Mouse (Mus musculus) layer of hippocampus, adult 2 months (tissue): ENCODE measurements around the gene Pcolce2. TPM values are rescaled to one million over a fixed set of nuclear protein-coding genes. Genes with fewer than 3 reads are reported as not detected.
A peak's percentile ranks its signal among the peaks of the same experiment; 100 is the strongest.

Experiments
- DNase-seq, 2 experiments: peaks; one replicate each; pipeline ENCODE4 v3.0.0; 2022; ENCODE audit warnings: low spot score in 2 of 2
- H3K27ac ChIP-seq: fragments of 200-600 bp; 2 replicates; pipeline ENCODE4 v1.8.1; 2022
- H3K4me3 ChIP-seq: fragments of 200-600 bp; 2 replicates; pipeline ENCODE4 v1.8.1; 2022; ENCODE audit warnings: mild to moderate bottlenecking
- CTCF ChIP-seq: fragments of 200-600 bp; conservative IDR thresholded peaks from 2 replicates; pipeline ENCODE4 v1.8.1; 2022; ENCODE audit warnings: antibody characterized with exemption, mild to moderate bottlenecking, moderate library complexity
- total RNA-seq, 2 experiments: library from RNA; stranded (reverse); gene quantifications; 2 replicates each; pipeline ENCODE4 v1.2.3; 2021

The Pcolce2 gene
- total RNA-seq, 2 experiments from 2014 or later, result 2.9 to 3.0 TPM

DNA sequence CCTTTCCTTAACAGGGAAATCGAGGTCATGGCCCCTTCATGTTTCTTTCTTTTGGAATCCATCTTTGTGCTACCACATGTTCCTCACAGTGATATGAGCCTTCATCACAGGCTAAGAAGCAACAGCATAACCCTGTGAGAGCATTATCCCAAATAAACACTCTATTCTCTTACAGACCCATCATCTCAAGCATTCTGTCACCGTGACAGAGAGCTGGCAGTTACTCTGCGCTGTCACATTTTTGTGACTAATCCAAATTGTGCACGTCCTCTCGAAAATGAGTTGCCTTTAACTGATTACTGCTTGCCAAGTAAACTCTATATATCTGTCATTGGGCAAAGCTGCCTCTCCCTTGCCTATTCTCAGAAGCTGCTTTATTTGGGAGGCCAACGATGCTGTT lies 28.4 kb downstream of the Pcolce2 start:
- peak overlapping the region; percentile 24; the same call in 1 of the 2 replicates for H3K27ac ChIP-seq
- peak in 1 of 2 experiments; percentile 23 for DNase-seq
- no peak for TF ChIP-seq CTCF
- H3K4me3 ChIP-seq, result no peak overlapping the region

DNA sequence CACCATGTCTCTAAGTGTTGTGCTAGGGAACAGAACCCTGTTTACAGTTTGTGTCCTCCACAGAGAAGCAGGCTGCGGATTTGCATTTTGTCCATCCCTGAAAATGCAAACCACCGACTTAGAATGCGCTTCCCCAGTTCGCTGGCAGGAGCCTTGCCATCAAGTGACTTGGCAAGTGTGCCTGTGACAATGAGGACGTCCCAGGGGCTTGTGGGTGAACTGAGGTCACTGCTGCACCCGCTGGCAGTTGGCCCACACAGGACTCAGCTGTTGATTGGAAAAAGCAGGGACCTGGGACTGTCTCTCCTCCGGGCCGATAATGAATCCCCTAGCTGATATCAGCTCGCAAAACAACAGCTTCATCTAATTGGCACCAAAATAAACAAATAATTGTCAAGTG lies 30.4 kb downstream of the Pcolce2 start:
- peak; percentile 39 to 55 for DNase-seq
- H3K27ac ChIP-seq, result peak overlapping the region; percentile 88
- no peak for TF ChIP-seq CTCF
- peak overlapping the region; percentile 12; the same call in 1 of the 2 replicates for H3K4me3 ChIP-seq

DNA sequence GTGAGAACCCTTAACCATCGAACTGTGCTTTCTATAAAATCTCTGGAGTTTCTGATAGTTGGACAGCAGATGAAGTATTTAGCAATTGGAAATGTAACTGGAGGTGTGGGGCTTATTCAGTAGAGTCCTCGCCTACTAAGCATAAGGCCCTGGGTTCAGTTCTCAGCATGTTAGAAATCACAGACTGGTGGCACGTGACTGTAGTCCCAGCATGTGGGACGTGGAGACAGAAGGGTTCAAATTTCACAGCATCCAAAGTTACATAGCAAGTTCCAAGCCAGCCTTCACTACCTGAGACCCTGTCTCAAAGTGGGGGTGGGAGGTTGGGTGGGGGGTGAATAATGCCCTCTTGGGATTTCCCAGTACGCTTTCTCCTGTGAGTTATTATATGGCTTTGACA lies 30.9 kb downstream of the Pcolce2 start:
- TF ChIP-seq CTCF, result no peak
- H3K4me3 ChIP-seq, result no peak overlapping the region
- H3K27ac ChIP-seq, result peak overlapping the region; percentile 88
- DNase-seq, result no peak

DNA sequence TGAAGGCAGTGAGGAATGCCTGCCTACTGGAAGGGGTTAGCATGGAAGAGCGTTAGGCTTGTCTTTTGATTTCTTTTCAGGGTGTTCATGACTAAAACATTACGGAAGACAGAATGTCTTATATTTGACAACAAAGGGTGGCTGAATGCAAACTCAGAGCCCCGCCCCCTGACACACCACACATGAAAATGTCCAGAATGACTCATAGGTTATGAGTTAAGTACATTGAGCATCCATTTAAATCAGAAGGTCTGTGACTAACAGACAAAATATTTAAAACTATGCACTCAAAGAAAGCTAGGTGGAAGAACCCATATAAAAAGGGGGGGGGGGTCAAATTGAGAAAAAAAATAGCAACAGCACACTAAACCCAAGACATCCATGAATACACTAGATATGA lies 34.9 kb downstream of the Pcolce2 start:
- Histone ChIP-seq H3K27ac (no peak overlapping the region), H3K4me3 (no peak overlapping the region)
- DNase-seq, result no peak
- TF ChIP-seq CTCF, result no peak

DNA sequence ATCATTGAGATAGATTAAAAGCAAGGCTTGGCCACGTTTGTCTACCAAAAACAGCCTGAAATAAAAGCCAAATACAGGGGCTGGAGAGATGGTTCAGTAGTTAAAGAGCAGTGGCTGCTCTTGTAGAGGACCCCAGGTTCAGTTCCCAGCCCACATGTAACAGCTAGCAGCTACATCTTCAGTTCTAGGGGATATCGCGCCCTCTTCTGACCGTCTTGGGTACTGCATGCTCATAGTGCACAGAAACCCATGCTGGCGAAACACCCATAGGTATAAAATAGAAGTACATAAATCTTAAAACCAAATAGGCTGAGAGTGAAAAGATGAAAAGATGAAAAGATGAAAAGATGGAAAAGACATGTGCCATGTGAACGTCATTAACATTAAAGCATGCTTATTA lies 35.4 kb downstream of the Pcolce2 start:
- DNase-seq, result no peak
- peak; percentile 62 for TF ChIP-seq CTCF
- Histone ChIP-seq H3K27ac (no peak overlapping the region), H3K4me3 (no peak overlapping the region)

DNA sequence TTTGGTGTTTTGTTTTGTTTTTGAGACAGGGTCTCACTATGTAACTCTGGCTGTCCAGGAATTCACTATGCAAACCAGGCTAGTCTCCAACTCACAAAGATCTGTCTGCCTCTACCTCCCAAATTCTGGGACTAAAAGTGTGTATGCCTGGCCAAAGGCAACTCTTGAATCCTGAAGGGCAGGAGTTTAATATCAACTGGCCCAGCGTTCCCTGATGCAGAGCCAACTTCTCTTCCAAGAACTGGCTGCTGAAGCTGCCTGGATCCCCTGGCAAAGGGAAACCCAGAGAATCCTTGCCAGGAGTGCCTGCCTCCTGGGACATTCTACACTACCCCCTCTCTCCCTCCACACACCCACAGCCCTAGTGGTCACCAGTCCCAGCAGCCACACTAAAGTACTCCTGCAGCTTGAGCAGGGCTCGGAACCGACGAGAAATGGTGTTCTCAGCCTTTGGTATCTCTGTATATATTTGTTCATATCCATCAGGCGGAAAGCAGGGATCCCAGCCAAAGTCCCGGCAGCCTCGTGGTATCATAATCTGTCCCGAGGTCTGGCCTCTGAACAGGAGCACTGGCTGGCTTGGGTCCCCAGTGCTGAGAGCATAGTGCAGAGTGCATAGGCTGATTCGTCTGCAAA lies 37.8 kb downstream of the Pcolce2 start:
- peak in 1 of 2 experiments; percentile 13 for DNase-seq
- Histone ChIP-seq H3K27ac (peak overlapping the region; percentile 39; the same call in 1 of the 2 replicates), H3K4me3 (no peak overlapping the region; the same call in 1 of the 2 replicates)
- no peak for TF ChIP-seq CTCF

DNA sequence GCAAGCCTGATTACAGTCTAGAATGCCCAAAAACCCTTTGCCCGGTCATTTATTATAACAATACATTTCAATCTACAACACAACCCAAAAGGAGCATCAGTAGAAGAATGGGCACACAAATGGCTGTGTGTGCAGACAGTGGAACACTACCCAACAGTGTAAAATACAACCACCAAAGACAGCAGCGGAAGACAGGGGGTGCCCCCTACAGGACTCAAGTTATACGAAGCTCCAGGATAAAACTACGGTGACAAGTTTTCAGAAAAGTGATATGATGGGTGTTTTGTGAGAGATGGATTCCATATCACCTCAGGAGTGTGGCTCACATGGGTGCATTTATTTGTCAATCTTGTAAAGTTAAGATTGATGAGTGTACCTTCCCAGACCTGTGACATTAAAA lies 38.6 kb downstream of the Pcolce2 start:
- peak; percentile 64 for TF ChIP-seq CTCF
- no peak for DNase-seq
- Histone ChIP-seq H3K27ac (no peak overlapping the region), H3K4me3 (no peak overlapping the region)

DNA sequence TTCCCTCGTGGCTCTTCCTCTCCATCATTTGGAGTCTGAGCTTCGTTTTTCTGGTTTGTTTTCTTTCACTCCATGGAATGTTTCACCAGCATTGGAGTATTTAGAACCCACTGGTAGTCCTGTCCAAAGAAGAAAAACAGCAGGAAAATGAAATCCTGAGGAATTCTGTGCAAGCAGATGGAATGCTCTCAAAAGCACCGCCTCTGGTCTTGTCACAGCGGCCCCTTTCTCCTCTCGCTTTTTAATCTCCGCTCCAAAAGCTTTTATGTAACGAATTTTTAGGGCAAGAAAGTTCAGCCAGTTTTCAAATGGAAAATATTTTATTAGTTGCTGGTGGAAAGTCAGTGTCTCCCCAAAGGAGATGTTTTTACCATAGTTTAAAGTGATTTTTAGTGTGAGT lies 42.6 kb downstream of the Pcolce2 start:
- no peak for TF ChIP-seq CTCF
- Histone ChIP-seq H3K4me3 (no peak overlapping the region), H3K27ac (no peak overlapping the region)
- DNase-seq, result no peak

DNA sequence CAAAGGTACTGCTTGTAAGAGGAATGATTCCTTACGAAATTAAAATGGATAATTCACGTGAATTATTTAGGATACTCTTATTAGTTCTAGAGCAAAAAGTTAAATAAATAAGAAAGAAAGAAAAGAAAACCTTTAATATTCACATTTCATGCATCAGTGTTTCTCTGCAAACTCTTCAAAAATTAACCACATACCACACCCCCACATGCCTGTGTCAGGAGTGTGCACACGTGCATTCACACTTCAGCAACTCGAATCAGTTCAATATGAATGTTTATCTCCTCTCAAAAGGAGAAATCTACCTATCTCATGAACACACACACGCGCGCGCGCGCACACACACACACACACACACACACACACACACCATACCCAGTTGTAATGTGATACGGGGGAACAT lies 43.3 kb downstream of the Pcolce2 start:
- no peak for DNase-seq
- no peak for TF ChIP-seq CTCF
- H3K4me3 ChIP-seq, result no peak overlapping the region
- H3K27ac ChIP-seq, result no peak overlapping the region

DNA sequence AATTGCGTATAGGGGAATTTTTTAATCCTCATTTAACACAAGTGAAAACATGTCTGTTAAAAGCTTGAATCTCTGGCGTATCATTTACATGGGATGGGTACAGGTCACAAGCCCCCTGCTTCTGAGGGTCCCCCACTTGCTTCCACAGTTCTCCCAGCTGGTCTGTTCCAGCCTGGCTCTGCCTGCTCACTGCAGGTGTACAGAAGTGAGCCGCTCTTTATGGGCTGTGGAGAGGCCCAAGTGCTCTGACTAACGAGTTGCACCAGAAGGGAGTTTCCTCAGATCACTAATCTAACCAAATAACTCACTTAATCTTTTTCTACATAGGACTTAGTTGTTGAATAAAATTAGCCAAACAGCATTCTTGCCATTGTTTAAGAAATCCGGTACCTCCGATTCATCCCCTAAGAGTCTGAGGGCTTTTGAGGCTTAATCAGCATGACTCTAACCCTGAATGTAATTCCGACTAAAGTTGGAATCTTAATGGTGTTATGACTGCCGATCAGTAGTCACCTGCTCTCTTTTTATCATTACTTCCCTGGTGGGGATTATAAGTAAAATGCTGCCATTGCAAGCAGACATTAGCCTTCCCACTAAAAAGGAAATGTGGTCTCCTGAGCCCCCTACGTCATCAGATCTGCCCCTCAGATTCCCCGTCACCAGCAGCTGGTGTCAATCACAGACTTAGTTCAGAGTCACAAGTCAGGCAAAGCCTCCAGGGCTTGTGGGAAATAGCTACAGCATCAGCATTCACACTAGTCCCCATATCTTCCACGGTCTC lies 48.4 kb downstream of the Pcolce2 start:
- DNase-seq, result no peak
- Histone ChIP-seq H3K27ac (no peak overlapping the region), H3K4me3 (no peak overlapping the region)
- no peak for TF ChIP-seq CTCF

DNA sequence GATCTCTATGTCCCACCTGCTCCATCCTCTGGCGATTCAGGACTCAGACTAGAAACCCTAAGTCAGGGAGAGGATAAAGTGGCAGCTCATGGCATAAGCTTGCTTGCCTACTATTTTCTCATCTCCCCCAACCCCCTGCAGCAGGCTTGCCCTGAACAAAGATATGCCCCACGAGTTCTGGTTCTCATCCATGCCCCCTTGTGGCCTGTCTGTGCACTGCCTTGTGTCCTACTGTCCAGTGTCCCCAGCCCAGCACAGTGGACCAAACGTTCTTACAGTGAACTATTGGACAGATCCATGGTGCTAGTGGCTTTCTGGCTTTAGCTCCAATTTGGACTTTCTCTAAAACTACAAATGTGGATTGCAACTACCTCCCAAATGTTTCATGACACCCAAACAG lies 50.7 kb downstream of the Pcolce2 start:
- Histone ChIP-seq H3K27ac (no peak overlapping the region), H3K4me3 (no peak overlapping the region)
- no peak for DNase-seq
- TF ChIP-seq CTCF, result peak; percentile 81

DNA sequence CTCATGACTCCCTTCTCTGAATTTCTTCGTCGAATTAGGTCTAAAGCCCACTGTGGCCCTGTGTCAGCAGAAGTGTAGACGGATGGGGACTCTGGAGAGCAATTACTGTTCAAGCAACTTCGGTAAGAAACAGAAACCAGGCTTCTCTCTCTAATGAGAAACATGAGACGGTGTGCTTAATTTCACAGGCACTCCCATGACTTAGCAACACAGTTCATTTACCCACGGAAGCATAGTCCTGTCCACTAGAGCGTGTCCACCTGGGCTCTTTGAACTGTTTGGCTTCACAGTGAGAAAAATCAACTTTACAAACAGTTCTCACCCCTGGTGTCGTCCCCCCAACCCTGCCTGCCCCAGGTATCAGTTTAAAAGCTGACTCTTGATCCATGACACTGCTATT lies 55.4 kb downstream of the Pcolce2 start:
- no peak for TF ChIP-seq CTCF
- Histone ChIP-seq H3K4me3 (no peak overlapping the region), H3K27ac (no peak overlapping the region)
- DNase-seq, result no peak

DNA sequence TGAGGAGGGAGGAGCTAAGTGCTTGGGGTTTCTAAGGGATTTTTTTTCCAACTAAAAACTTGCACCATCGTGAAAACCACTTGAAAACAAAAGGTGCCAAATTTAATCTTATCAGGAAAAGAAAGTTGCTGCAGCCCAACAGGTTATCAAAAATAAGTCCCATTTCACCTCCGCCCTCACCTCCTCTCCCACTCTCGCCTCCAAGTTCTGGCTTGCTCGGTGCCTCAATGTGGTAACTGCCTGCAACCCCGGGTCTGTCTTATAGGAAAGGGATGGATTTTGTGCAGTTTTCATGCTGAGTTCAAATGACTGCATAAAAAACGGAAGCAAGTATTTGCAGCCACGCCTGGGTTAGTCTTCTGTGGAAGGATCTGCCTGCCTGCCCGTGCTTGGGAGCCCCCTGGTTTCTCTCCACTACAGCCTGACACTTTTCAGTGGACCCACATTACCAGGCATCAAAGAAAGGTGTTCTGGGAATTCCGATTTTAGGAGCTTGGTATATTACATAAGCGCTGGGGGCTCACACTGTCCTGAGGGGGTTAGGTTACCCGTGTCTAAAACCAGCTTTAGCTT lies 56.2 kb downstream of the Pcolce2 start:
- no peak for DNase-seq
- Histone ChIP-seq H3K4me3 (no peak overlapping the region), H3K27ac (no peak overlapping the region)
- TF ChIP-seq CTCF, result no peak
